Mouse (Mus musculus) spleen, postnatal 10 days (tissue): Measurements from ENCODE around the gene Rims3.

Source experiments
- DNase-seq, 2 experiments: peaks; one replicate each; pipeline ENCODE4 v3.0.0; 2021 to 2022; ENCODE audit warnings: low spot score in 2 of 2

Gene Rims3

DNA sequence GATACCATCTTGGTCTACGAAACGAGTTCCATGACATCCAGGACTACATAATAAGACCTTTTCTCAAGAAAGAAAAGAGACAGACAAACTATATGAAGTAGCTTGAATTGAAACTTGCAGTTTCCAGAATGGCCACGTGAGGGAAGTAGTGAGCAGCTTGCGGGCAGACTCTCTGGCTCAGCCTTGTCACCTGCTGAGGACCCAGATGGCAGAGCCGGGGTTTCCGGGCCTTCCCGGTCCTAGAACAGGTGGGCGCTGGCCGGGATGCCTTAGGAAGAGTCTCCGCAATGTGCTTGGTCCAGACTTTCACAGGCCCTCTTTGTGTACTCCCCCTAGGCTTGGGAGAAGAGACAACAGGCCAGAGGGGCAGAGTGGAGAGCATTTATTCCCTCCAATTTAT is 3.7 kb upstream of the Rims3 start:
- DNase-seq: peak; percentile 67 to 86

DNA sequence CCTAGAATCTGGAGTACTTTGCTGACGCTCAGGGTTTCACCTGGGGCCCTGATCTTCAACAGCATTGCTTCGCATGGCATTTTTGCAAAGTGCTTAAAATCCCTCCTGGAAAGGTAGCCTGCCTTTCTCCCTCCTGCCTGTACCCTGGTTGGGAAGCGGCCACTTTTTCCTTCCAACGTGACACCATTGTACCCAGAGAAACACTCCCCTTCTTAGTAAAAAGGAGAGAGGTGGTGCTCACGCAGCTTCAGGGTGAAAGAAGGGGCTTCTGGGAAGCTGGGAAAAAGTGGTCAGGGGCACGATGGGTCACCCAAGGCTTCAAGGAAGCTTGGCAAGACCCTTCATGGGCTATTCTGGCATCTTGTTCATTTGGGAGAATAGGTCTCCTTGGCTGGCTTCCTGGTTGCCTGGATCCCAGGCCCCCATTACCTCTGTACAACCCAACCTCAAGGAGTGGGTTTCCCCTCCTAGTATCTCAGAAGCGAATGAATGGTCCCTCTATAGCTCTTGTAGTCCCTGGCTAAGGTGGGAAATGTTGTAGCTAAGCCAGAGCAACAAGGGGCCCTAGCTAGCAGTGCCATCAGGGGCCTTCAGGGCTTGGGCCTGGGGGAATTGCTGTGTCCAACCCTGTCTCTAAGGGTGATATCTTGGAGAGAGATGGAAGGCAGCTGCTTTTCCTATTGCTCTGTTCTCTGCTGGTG is 894 bp downstream of the Rims3 start:
- no peak for DNase-seq

- no peak for DNase-seq
These were observed 1.8 kb downstream of the Rims3 start for GRCm38 (mm10) chr4:120856376-120856775.

DNA sequence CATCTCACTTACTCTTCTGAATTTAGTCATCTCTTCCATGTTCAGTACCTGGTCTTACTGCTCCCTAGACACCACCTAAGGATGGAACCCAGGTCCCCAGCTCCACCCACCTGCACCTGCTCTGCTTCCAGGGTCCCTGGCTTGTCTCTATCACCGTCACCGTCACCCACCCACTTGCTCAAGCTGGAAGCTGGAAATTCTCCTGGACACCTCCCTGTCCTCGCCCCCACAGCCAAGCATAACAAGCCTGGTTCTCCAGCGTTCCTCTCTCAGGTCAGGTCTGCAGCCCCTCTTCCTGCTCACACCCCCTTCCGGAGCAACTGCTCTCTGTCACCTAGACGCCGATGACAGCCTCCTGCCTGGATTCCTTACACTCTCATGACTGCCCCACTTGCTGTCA is 5.2 kb downstream of the Rims3 start:
- DNase-seq: no peak

DNA sequence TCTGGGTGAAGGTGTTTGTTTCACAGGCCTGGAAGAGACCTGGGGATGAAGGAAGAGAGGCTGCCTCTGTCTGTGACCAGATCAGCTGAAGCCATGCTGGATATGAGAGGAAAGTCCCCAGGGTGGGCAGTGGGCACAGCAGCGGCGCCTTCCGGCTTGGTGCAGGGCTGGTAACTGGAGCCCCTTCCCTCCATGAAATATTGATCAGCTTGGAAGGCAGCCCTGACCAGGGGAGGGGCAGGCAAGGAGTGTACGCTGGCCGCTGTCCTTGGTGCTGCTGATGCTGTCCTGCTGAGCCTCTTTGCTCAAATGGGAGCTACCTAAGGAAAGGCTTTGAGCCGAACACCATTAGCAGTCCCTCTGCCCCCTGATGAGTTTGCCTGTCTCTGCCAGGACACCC is 11.6 kb downstream of the Rims3 start:
- DNase-seq: peak in 1 of 2 experiments; percentile 48

DNA sequence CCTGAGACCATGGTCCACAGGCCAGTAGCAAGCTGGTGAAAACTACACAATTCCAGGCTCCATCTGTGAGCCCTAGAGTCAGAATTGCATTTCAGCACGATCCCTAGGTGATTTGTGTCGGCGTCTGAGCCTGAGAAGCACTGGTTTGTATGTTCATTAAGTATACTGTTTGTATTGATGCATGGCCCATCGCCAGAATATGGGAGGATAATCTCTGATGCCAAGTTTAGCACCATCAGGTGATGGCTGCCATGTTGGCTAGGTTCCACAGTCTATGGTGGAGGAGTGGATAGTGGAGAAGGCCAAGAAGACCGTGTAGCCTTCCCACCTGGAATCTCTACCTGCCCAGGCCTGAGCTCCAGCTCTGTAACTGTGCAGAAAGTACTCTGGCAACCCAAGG is 13.6 kb downstream of the Rims3 start:
- DNase-seq: no peak

GRCm38 (mm10) chr4:120868988-120869387 is 14.4 kb downstream of the Rims3 start:
- DNase-seq: no peak

- DNase-seq: no peak
These were observed 15.7 kb downstream of the Rims3 start for GRCm38 (mm10) chr4:120870262-120870748.

GRCm38 (mm10) chr4:120875961-120876360 is 21.3 kb downstream of the Rims3 start:
- DNase-seq: no peak

GRCm38 (mm10) chr4:120878728-120879127 is 24.1 kb downstream of the Rims3 start:
- no peak for DNase-seq

GRCm38 (mm10) chr4:120879386-120879785 is 24.8 kb downstream of the Rims3 start:
- no peak for DNase-seq

- no peak for DNase-seq
These were observed 26.3 kb downstream of the Rims3 start for GRCm38 (mm10) chr4:120880731-120881432.

DNA sequence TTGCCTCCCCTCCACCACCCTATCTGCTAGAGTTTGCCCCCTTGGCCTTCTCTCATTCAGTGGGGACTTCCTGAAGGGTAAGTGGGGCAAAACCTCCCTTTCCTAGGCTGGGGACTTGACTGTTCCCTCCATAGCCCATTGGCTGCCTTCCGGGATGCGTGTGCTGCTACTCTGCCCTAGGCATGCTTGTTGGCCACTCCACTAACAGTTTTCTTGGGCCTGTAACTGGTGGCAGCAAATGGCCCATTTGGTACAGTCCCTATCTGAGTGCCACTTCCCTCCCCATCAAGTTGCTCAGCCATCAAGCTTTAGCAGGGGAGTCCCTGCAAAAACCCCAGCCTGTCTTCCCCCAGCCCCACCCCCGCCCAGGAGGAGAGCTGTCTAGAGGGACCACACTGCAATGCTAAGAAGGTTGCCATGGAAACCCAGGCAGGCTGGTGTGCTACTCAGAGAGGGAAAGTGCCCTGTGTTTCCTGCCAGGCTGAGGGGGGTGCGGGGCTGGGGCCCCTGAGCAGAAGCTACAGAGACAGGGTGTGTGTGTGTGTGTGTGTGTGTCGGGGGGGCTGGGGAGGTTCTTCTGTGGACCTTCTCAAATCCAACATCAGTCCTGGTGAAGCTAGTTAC is 27.5 kb downstream of the Rims3 start:
- no peak for DNase-seq

DNA sequence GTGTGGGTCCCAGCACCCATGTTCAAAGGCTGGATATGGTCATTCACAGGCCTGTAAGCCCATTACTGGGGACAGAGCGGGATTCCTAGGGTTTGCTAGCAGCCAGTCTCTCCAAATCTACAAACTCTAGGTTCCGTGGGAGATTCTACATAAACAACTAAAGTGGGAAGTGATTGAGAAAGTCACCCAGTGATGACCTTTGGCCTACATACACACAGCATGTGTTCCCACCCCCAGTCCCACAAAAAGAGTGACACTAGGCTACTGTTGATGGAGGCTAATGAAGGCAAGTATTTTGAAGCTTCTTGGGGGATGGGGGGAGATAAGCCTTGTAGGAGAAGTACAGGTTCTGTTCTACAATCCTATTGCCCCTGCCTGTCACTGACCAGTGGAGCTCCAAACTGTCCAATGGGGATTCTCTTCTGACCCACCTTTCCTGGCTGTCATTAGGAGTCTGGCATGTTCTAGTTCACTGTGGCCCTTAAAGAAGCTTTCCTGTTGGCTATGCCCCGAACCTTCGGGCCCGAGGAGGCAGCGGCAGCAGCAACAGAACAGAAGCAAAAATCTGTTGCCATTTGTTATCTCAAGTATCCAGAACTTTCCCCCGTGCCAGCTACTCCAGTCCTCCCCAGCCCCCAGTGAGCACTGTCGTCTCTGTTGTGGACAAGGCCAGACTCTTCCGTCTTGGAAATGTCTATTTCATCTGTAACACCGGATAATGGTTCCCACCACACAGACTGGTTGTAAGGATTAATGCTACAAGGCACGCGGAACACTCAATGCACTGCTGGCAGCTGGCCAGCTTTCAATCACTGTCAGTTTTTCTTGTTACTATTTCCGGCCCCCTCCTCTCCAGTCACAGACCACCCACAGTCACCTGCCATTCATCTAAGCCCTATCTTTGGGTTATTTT is 30.8 kb downstream of the Rims3 start:
- DNase-seq: no peak

- DNase-seq: no peak
These were observed 31.5 kb downstream of the Rims3 start for GRCm38 (mm10) chr4:120886131-120886530.

GRCm38 (mm10) chr4:120886811-120887210 is 32.2 kb downstream of the Rims3 start:
- DNase-seq: no peak

DNA sequence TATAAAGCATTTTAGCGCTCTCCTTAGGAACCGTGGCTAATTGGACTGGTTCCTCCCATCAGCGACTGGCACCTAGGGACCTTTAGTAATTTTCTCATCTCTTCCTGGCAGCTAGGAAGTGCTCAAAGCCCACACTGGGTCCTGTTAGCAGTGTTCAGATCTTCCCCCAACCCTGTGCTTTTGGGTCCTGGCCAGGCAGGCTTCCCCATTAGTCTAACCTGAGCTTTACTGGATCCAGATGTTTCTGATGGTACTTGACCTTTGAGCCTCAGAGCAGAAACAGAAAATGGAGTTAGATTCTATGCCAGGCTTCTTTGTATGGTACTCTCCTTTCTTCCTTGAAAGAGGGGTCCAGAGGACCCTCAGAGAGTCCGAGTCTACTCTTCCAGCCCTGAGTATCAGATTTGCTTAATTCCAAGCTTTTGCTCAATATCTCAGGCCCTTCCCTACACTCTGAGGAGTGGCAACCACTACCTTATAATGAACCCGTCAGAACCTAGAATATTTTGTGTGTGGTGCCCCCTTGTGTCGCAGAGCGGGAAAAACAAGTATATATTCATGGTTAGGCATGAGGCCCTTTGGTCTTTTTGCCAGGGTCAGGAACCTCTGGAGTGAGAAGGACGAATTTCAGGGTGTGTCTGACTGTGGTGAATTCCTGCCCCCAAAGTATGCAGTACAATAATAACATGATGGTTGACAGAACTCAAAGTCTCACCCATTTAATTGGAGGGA is 32.9 kb downstream of the Rims3 start:
- DNase-seq: peak; percentile 24 to 53

DNA sequence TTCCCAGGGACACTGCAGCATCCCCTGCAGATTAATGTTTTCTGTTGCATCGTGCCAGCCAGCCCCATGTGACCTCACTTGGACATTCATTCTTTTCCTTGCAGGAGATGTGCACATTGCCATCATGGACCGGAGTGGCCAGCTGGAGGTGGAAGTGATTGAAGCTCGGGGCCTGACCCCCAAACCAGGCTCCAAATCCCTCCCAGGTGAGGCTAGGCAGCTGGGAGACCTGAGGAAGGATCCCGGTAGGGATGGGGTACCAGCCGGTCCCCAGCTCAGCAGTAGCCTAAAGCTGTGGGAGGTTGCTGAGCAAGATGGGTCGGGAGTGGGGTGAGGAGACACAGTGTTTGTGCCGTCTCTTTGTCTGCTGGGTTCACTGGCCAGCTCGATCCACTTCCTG is 34.3 kb downstream of the Rims3 start:
- no peak for DNase-seq

DNA sequence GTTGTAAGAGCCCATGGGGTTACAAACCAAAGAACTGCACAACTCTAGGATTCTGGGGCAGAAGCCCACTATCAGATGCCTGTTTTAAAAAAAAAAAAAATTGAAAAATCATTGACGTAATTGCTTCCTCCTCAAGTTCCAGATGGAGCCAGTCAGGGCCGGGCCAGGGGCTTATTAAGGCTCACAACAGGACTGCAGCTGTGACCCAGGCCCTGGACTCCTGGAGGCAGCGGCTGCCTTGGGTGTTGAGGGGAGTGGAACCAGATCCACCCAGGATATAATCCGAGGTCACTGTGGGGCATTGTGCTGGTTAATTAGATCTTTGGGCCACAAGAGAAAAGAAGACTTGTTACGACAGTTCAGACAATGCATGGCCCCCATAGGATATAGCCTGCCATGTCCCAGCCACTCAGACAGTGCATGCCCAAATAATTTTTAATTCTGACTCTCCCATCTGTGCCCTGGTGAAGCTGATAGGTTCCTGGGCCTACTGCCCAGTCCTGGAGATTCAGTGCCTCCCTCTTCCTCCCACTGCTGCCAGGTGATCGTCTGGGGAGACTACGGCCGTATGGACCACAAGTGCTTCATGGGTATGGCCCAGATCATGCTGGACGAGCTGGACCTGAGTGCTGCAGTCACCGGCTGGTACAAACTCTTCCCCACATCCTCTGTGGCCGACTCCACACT is 36.3 kb downstream of the Rims3 start:
- DNase-seq: no peak

DNA sequence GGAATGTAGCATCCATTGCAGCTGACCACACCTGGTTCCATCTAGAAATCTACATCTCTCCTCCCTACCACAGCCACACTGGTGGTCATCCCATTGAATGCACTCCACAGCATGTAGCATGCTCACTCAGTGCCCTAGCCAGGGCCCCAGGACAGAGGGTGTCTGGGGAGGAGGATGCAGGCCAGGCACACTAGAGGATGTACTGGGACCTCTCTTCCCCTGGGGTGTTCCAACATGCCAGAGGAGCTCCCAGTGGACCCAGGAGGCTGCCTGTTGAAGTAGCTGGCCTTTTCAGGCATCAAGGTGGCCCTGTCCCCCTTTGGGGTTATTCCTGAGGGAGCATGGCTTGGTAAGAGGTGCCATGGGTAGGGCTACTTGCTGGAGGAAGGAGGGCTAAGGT is 37.3 kb downstream of the Rims3 start:
- no peak for DNase-seq

GRCm38 (mm10) chr4:120892516-120892915 is 37.9 kb downstream of the Rims3 start:
- DNase-seq: no peak
